Mouse (Mus musculus): ENCODE measurements at regions not wholly inside any gene's neighbourhood (a gene's known extent, or its start where the extent isn't known, plus 50 kb on each side); places are given as distances from the start of the nearest gene placed in this dataset.

DNA sequence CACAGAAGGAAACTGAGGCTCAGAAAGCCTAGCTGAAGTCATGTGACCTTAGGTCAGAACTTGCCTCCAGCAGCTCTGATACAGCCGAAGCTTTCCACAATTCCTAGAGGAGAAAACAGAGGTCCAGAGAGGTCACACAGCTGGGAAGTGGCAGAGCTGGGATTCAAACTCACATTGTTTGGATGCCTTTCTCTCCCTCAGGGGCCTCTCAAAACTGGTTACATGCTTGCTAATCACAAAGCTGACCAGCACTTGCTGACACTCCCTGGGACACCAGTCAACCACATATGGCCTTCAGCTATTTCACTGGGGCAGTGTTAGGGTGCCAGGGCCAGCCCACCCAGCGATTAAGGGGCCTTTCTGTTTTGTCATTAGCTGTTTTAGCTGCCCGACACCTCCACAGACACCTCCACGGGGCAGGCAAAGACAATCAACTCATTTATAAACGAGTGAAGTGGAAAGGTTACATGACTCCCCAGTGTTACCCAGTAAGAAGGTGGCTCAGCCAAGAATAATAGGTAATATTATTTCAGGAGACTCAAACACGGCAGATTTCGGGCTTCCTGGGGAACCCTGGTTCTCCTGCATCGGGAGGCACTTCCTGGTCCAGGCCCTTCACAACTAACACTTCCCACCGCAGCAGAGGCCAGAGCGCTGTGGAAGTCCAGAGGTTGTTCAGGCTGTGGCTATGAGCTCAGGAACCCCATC, 71.4 kb downstream of the 2410131K14Rik start:
- DNase-seq = no peak

DNA sequence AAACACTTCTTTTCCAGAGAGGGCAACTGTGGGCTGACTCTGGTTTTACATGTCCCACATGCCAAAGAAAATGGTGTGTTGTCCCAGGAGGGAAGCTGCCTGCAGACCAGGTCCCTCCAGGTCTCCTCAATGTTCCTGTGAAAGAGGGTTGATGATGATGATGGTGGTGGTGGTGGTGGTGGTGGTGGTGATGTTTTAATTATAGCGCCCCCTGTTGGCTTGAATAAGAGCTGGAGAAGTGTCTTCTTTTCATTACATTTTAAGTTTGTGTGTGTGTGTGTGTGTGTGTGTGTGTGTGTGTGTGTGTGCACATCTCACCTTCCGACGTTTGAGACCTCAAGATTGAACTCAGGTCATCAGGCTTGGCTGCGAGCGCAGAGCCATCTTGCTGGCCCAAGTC, 73.0 kb downstream of the 2410131K14Rik start:
- no peak for DNase-seq

DNA sequence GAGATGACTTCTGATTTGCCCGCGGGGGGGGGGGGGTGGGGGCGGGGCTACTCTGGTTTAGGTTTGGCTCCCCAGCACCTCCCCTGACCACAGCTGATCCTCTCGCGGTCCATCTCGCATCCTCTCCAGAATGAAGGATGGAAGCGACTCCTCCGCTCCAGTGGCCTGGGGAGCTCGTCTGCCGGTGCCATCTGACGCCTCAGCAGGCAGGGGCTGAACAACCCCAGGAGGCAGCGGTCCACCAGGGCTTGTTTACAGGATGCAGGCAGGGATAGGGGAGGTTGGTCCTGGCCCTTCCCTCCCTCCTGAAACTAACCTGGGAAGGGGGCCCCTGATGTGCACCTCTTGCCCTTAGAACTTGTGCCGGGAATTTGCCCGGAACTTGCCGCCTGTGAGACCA, 73.9 kb downstream of the 2410131K14Rik start:
- no peak for DNase-seq

DNA sequence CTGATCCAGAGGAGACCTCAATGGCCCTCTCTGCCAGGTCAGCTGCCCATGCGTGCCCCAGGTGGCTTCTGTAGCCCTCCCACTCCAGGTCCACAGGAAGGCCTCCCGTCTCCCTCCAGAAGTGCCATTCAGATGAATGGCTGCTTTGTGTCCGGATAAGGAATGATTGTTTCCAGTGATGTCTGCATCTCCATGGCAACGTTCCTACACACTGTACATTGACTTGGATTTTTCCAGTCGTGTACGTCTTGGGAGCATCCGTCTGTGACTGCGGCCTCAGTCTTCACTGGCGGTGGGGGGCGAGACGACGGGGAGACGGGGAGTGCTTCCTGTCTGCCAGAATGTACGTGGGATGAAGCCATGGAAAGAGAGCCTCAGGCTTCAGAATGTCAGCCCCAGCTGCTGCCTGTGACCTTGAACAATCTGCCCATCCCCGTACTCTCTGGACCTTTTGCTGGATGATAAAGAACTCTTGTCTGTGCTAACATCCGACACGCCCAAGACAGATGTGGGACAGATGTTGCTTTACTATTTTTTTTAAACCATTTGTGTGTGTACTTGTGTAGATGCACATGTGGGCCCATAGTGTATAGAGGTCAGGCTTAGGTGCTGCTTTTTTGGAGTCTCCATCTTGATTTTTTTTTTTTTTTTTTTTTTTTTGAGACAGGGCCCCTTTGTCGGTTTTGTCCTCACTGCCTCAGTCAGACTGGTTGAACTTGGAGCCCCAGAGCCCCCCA, 76.9 kb downstream of the 2410131K14Rik start:
- peak; percentile 62 for DNase-seq

DNA sequence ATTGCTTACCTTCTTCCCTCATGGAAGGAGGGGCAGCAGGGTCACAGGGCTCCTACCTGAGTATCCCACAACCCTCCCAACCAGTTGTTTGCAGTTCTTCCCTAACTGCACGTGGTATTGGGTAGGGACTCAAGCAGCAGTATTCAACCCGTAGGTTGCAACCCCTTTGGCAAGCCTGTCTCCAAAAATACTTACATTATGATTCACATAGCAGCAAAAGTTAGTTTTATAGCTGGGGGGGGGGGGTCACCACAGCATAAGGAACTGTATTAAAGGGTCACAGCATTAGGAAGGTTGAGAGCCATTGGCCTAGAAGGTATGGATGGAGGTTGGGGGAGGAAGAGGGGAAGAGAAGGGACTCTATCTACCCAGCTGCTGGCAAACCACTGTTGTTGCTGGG, 78.1 kb downstream of the 2410131K14Rik start:
- DNase-seq = no peak

- DNase-seq = peak; percentile 65
Measured at GRCm38 (mm10) chr5:118326837-118327541, 82.0 kb downstream of the 2410131K14Rik start.

DNA sequence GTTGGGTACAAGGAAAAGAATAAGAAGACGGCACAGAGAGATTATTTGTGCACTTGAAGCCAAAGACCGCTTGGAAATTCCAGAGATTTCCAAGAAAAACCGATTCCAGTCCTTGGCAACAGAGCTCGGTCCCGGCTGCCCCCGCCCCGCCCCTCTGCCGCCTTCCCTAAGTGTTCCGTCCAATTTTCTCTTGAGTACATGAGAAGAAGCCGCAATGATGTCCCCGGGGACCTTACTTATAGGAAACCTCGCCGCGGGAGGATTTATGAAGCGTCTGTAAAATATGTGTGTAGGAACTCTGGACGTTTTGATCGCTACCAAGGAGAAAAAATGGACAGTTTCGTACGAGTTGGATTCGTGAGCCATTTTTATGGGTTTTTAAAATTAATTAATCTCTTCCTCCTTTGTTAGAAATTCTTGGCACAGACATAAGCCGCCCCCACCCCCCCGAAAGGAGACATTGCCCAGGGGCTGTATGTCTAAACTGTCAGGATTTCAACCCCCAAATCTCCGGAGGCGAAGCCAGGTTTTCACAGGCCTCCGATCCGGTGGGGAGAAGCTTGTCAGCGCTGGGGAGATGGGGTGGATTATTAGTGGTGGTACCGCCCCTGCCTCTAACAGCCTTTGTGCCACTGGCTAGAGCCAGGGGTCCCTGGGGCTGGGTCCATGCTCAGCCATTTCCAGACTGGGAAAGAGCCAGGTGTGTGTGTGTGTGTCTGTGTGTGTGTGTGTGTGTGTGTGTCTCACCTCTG, 83.1 kb downstream of the 2410131K14Rik start:
- DNase-seq = no peak

GRCm38 (mm10) chr5:118329143-118329542, 84.1 kb downstream of the 2410131K14Rik start:
- no peak for DNase-seq

- DNase-seq = peak; percentile 72
Measured at GRCm38 (mm10) chr5:118331286-118331607, 86.2 kb downstream of the 2410131K14Rik start.

- DNase-seq = peak; percentile 76
Measured at GRCm38 (mm10) chr5:118331608-118332394, 86.8 kb downstream of the 2410131K14Rik start.

DNA sequence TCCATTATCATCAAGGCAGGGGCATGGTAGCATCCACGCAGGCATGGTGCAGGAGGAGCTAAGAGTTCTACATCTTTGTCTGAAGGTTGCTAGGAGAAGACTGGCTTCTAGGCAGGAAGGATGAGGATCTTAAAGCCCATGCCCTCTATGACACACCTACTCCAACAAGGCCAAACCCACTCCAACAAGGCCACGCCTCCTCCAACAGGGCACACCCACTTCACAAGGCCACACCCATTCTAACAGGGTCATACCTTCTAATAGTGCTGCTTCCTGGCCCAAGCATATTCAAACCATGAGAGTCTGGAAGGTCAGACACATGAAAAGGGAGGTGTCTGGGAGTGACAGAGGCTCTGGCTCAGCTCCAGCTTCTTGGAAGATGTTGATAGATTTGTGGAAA, 89.0 kb downstream of the 2410131K14Rik start:
- no peak for DNase-seq

GRCm38 (mm10) chr5:118338186-118338585, 93.2 kb downstream of the 2410131K14Rik start:
- no peak for DNase-seq

- DNase-seq = peak; percentile 78
Measured at GRCm38 (mm10) chr5:118339676-118340661, 94.9 kb downstream of the 2410131K14Rik start.

DNA sequence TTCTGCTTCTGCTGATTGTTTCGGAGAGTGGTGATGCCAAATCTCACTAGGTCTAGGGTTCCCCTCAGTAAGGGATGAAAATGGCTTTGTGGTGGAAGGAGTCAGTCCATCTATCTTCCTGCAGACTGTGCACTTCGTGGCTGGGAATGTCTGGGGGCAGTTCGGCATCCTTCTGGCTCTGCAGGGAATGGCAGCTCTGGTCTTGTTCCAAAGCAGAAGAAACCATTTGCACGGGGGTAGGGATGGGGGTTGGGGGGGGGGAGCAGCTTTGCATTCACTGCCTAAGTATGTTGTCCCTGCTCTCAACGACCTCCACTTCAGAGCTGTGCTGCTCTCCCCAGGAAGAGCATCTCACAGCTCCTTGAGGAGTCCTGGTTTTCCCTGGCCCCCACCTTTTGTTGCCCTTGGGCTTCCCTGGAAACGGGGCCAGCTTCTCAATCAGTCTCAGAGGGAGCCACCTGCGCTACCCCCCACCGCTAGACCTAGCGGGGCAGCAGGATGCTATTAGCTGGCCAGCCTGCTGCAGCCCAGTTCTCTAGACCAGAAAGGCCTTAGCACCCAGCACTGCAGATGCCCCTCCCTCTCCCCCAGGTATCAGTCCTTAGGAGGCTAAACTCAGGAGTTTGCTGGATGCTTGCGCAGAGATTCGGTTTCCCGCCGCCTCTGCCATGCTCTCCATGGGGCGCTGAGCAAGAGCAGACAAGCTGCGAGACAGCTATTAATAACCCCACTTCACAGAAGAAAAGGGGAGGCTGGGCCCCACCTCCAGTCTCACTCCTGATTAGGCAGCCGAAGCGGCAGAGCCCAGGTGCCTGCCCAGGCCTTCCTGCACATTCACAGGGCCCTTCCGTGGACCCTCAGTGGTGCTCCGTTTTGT, 98.7 kb downstream of the 2410131K14Rik start:
- peak; percentile 75 for DNase-seq

DNA sequence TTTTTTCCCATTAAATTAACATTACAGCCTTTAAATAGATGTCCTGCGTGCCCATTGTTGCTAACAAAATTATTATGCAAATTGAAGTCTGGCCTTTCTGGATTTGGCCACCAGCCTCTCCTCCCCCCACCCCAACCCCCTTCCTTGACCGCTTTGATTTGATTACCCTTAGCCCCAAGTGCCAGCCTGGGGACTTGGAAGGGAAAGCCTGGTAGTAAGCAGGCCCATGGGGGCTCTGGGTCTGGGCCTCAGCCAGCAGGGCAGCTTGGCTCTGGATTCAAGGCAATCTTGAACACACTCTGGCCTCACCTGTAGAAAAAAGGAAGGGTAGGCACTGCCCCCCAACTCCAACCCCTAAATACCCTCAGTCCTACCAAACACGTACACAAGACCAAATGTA, 100.2 kb downstream of the 2410131K14Rik start:
- DNase-seq = no peak

DNA sequence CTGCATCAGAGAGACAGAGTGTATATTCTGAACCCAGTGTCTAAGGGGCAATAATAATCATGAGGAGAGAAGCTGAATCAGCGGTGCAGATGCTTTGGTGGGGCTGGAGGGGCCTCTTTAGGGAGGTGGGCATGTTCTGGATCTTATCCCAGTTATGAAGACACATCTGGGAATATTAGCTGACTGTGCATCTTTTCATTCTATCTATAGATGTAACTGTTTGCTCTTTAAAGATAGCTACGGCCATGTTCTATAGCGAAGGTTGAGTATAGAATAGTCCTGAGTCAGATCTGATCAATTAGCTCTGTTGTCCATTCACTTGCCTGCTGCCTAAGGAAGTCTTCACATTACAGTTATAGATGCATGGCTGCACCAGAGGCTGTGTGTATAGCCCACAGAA, 104.0 kb downstream of the 2410131K14Rik start:
- no peak for DNase-seq

- no peak for DNase-seq
Measured at GRCm38 (mm10) chr5:118351301-118351700, 106.3 kb downstream of the 2410131K14Rik start.

DNA sequence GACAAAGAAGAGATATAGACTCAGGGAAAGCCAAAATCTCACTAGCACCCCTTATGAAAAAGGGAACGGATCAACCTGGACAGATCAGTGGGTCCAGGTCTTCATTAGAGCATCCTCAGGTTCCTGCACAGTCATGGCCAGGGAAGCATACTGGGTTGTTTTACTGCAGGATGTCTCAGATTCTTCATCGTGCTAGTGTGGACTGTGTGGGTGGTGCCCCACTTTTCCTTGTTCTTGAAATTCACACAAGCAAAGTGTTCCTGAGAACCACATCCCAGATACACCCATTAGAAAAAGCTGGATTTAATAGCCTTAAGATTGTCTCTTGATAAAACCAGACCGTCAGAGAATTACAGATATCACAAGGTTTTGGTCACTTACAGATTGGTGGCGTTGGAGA, 107.1 kb downstream of the 2410131K14Rik start:
- peak; percentile 82 for DNase-seq

DNA sequence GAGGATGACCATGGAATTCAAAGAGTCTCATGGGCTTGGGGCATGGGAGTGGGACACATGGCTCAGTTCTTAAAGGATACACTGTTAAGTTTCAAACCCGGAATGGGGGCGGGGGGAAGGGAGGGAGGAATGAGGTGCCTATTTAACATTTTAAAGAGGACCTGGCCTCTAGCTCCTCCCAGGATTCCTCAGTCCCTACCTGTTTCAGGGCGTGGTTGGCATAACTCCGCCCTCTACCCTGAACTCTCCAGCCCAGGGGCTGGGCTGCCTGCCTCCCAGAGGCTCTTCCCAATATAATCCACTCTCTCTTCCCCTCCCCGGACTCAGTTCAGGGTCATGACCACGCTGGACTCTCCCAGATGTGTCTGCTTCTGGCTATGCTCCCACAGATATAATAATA, 108.0 kb downstream of the 2410131K14Rik start:
- DNase-seq = no peak

GRCm38 (mm10) chr5:118353689-118354088, 108.7 kb downstream of the 2410131K14Rik start:
- DNase-seq = no peak
